Mouse (Mus musculus) spleen, adult 2 months (tissue): ENCODE results near the gene Ppp1r14c.

Experiments used
- CTCF ChIP-seq: fragments of 200-500 bp; IDR thresholded peaks from 2 replicates; pipeline ENCODE4 v1.5.1; 2011; ENCODE audit warnings: mild to moderate bottlenecking, inconsistent platforms; ENCODE audit not compliant: insufficient read depth, insufficient read length, insufficient replicate concordance; ENCODE audit errors: extremely low read depth
- POLR2A ChIP-seq: fragments of 200-500 bp; IDR thresholded peaks from 2 replicates; pipeline ENCODE4 v1.6.1; 2011; ENCODE audit warnings: low read depth, low read length, inconsistent platforms

GRCm38 (mm10) chr10:3394193-3394592 is 28.3 kb downstream of the Ppp1r14c start:
- TF ChIP-seq CTCF (no peak), POLR2A (no peak)
